Mouse (Mus musculus) adrenal gland, postnatal 0 days (tissue): ENCODE data around the gene Zfp616. TPM values are rescaled to one million over a fixed set of nuclear protein-coding genes. Genes with fewer than 3 reads are reported as not detected.

ENCODE experiments used
- polyA plus RNA-seq: library from polyadenylated mRNA; unstranded; fragments of >200 nt; fragmentation: Nextera tagmentation; extraction: Ambion mirVana; gene quantifications from 2 replicates; pipeline ENCODE4 v1.2.1, GENCODE M21; 2015

Zfp616 gene
- polyA plus RNA-seq: not detected in 2 replicates

DNA sequence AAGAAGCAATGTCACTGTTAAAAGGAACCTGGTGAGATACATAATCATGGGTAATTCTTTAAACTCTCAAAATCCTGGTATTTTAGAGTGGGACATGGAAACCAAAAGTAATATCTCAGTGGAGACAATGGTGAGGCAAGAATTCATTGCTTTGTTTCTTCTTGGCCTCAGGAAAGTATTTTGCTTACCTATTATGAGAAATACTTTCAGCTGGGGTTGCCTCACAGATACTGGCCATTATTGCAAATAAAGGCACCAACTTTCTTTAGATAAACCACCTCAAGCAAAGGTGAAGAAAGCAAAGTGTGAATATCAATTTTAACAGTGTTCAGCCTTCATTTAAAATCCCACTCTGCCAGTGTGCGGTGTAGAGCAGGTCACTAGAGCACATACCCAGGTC lies at the start of gene Zfp616:
Gene Zfp616 (plus strand): TSS at position 301 of the 400 bp plus-strand sequence.

DNA sequence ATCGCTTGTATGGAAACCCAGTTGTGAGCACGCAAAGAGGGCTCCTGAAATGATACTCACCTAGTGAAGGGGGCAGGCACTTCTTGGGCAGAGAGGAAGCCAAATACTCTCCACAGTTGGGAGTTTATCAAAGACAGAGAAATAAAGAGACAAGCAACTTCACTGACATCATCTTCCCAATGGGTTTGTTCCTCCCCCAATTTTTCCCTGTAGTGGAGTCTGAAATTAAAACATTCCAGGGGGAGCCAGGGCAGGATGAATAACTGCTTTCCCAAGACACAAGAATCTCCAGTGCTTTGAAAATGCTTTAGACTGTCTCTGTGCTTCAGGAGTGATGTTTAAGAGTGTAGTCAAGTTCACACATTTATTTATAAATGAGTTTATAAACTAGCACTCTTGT lies 13.3 kb upstream of the Zfp616 start, which contains the start of the genes Olfr139 and Olfr399:
Gene Olfr139 (minus strand): TSS at position 101 of the 400 bp plus-strand sequence.
Gene Olfr399 (minus strand): TSS at position 165 of the 400 bp plus-strand sequence.

DNA sequence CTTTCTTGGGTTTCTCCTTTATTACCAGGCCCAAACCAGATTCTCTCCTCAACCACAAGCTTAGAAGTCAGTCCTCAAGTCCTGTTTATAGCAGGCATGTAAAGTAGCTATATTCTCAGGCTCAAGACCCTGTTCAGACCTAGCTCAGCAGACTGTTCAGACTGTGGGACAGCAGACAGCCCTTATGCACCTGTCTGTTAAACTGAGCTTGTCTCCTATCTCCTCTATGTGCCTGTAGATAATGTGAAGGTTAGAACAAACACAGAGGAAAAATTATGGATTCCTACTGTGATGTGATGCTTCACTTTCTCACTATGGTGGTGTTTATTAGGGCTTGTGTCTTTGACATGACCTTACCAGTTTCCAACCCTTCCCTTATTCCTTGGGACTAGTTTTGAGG lies 43.7 kb downstream of the Zfp616 start, which contains the start of gene Olfr401:
Gene Olfr401 (plus strand): TSS at position 301 of the 400 bp plus-strand sequence.

Other genes with a start within 250 kb of the Zfp616 start
- gene Olfr393, start 218.5 kb upstream of the Zfp616 start, polyA plus RNA-seq: not detected in 2 replicates
- gene Olfr394, start 179.2 kb upstream of the Zfp616 start, polyA plus RNA-seq: not detected in 2 replicates
- gene Olfr395, start 160.7 kb upstream of the Zfp616 start, polyA plus RNA-seq: not detected in 2 replicates
- gene Olfr23, start 133.3 kb upstream of the Zfp616 start, polyA plus RNA-seq: not detected in 2 replicates
- gene Olfr397, start 109.1 kb upstream of the Zfp616 start, polyA plus RNA-seq: not detected in 2 replicates
- gene Olfr398, start 79.5 kb upstream of the Zfp616 start, polyA plus RNA-seq: not detected in 2 replicates
- gene Olfr139, start 13.4 kb upstream of the Zfp616 start, polyA plus RNA-seq: not detected in 2 replicates
- gene Olfr399, start 13.3 kb upstream of the Zfp616 start, polyA plus RNA-seq: not detected in 2 replicates
- not detected in 2 replicates for gene Olfr401, start 43.8 kb downstream of the Zfp616 start, polyA plus RNA-seq
- gene Olfr402, start 83.6 kb downstream of the Zfp616 start, polyA plus RNA-seq: not detected in 2 replicates
- gene Olfr403, start 116.3 kb downstream of the Zfp616 start, polyA plus RNA-seq: not detected in 2 replicates
- not detected in 2 replicates for gene Olfr43, start 141.4 kb downstream of the Zfp616 start, polyA plus RNA-seq
- not detected in 2 replicates for gene Olfr406, start 189.9 kb downstream of the Zfp616 start, polyA plus RNA-seq
- gene Olfr59, start 213.8 kb downstream of the Zfp616 start, polyA plus RNA-seq: not detected in 2 replicates